Mouse (Mus musculus) ovary, postnatal 10 days (tissue): ENCODE results near the gene Cdadc1.

Experiments
- DNase-seq: peaks from one replicate; pipeline ENCODE4 v3.0.0; 2022; ENCODE audit warnings: low spot score

Gene Cdadc1

GRCm38 (mm10) chr14:59543956-59544355, 53.8 kb downstream of the Cdadc1 start:
- no peak for DNase-seq

GRCm38 (mm10) chr14:59543158-59543826, 54.5 kb downstream of the Cdadc1 start:
- DNase-seq, result no peak

DNA sequence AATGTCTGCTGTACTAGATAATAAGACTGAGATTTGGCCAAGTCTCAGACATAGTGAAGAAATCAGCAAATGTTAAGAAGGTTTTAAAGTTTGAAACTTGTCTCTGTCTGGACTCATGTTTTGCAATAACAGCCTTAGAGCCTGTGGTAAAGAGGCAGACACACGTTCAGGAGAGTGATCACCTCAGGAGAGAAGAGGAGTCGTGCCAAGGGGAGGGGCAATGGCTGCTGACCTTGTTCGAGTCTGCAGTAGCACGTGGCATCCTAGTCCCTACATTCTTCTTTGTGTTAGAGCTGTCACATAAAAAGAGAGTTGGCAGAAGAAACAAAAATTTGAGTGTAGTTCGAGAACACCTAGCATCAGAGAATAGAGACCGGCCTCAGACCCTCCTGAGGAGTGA, 57.0 kb downstream of the Cdadc1 start:
- no peak for DNase-seq

DNA sequence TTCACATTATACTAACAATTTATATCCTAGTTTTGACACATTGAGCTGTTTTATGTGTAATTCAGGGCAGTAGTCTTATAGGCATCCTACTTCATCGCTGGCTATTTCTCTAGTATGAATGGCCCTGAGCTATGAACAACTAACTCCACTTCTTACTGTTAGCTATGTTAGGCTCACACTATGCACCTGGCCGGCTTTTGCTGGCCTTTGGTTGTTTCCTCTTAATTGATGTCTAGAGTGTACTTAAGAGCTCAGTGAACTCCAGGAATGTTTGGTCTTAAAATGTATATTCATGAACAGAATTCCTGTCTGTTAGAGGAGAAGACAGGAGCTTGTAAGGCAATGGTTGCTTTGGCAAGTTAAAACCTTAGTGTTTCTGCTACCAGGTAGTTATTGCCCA, 57.5 kb downstream of the Cdadc1 start:
- no peak for DNase-seq

- DNase-seq, result no peak
Observed at GRCm38 (mm10) chr14:59537829-59538432, 59.8 kb downstream of the Cdadc1 start.

- DNase-seq, result no peak
Observed at GRCm38 (mm10) chr14:59533908-59534307, 63.9 kb downstream of the Cdadc1 start.

GRCm38 (mm10) chr14:59532986-59533385, 64.8 kb downstream of the Cdadc1 start:
- no peak for DNase-seq

DNA sequence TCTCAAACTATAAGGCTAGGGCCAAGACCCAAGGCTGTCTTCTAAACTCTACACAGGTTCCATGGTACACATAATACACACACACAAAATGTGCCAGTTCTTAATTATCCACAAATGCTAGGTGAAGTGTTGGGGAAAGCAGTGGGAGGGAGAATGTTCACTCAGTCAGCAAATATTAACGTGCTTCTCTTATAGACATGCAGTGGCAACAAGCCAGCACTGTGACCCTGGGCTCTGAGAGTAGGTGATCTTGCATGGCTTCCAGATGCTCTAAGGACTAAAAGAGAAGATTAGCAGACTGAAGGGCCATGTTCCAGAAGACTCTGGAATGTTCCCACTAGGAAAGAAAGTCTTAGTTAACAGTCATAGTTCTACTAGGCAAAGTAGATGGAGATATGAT, 67.0 kb downstream of the Cdadc1 start:
- DNase-seq, result no peak

- no peak for DNase-seq
Observed at GRCm38 (mm10) chr14:59525843-59526242, 71.9 kb downstream of the Cdadc1 start.

- DNase-seq, result no peak
Observed at GRCm38 (mm10) chr14:59513922-59514444, 83.8 kb downstream of the Cdadc1 start.
